Mouse (Mus musculus) embryo, embryonic 9.5 days (tissue): ENCODE measurements at regions not wholly inside any gene's neighbourhood (a gene's known extent, or its start where the extent isn't known, plus 50 kb on each side); places are given as distances from the start of the nearest gene placed in this dataset.

Experiments used
- DNase-seq: peaks from one replicate; pipeline ENCODE4 v3.0.0-alpha.2; 2017; ENCODE audit errors: extremely low spot score

DNA sequence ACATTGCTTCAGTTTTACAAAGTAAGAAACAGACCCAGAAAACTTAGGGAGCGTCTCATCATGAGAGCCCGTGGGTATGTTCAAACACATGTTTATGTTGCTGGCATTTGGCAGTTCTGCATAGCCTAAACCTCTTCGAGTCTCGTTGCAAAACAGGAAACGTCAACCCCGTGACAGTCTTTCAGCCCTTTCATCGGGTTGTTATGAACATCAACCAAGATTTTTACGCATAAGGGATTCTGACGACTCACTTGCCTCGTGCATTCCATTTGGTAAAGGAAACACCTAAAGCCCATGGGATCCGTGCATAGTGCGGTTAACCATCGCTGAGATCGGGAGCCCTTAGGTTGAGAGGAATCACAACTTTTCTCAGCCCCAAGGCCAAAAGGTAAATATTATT lies 115.7 kb downstream of the Gpam start:
- DNase-seq, result no peak

DNA sequence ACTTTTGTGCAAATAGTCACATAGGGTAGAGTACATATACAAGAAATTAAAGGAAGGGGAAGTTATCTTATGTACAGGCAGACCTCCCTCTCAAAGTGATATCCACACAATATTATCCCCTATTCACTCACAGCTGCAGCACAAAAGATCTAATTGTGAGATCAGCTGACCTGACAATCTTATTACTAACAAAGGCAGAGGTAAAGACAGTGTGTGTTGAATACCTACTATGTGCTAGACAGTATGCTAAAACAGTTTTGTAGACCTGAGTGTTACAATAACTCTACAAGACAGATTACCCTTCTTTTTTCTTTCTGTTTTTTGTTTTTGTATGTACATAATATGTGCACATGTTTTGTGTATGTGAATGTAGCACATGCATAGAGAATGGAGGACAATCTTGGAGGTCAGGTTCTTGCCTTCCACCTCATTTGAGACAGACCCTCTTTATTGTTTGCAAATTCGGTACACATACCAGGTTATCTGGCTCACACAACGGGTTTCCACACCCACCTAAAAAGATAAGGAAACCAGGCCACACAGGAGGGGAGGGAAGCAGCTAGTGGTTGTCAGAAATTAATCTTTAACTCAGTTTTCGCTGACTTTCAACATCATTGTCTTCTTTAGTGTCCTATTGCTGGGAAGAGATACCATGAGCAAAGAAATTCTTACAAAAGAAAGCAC lies 118.4 kb downstream of the Gpam start:
- no peak for DNase-seq

DNA sequence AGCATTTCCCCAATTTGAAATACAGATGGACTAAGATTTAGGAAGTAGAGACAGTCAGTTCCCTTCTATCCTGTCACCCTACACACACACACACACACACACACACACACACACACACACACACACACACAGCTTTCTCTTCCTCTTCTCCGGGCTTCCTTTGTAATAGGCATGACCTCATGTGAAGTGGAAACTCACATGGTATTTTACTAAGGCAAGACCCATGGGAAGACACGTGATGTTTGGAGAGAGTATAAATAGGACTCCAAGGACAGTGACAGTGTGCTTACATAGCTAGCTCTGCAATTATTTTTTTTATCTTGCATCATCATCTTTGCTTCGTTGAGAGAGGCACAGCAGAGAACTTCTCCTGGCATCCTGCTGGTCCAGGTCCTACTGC lies 137.1 kb downstream of the Gpam start:
- DNase-seq, result no peak

DNA sequence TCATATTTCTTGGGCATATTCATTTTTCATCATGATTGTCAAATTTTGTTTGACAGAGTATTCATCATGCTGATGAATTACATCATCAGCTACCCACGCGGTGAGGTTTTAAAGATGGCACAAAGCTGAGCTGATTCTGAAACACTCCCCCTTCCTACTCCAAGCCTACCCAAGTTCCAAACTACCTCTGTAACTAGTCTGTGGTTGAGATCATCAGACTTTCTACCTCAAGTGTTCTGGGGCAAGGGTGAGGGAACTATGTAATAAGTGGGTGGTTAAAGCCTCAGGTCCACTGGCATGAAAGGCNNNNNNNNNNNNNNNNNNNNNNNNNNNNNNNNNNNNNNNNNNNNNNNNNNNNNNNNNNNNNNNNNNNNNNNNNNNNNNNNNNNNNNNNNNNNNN lies 142.5 kb downstream of the Gpam start:
- DNase-seq, result no peak

DNA sequence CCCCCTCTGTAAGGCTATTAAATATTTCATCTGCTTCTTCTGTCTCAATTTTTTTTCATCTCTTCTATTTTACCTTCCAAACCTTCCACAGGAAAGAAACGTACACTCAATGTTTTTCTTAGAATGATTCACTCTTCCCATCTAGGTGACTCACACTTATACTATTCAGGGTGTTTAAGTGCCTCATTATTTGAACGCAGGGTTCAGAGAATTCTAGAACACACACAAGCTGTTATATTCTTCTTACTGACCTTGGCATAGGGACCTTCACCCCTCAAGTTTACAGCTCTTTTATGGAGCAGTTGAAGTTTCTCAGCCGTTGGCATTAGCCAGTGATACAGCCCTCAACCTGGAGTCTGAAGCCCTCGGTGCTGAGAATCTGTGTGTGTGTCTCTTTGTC lies 144.2 kb downstream of the Gpam start:
- no peak for DNase-seq

DNA sequence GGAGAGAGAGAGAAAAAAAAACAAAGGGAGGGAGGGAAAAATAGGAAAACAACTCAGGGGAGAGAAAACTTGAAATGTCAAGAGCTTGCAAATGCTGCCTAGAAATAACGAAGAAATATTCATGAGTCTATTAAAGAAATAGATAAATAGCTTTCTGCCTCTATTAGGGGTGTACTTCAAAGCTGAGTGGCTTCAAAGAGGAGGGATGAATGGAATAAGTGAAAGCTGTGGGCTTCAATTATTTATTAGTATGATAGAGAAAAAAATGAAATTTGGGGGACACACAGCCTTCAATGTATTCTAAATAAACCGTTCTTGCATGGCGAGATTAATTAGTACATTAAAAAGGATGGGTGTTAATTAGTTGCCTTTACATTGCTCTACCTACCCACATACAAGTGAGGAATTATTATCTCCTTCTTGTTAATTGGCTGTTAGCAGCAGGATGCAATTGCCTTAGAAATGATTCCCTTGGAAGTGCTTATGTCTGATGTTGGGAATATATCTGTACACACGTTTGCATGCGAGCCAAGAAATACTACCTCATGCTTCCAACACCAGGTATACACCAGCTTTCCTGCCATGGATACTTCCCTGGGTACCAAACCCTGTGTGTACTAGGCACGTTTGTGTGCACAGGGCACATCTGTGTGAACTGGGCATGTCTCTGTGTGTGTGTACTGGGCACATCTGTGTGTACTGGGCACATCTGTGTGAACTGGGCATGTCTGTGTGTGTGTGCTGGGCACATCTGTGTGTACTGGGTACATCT lies 155.4 kb downstream of the Gpam start:
- DNase-seq, result no peak

DNA sequence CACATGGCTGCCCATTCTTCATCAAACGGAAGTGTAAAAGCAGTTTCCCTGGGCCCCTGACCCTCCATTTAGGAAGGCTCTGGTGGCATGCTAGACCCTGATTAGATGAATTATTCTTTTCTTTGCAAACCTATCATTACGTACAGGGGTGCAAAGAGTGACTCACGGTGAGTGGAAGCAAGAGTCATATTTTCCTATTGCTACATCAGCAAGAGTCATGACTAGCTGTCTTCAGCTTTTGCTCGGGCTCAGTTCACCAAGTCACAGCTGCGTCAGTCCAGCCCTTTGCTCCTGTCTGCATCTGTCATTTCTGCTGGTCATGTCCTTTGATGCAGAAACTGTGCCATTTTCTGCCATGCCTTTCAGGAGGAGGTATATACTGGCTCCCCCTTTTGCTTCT lies 168.7 kb downstream of the Gpam start:
- DNase-seq, result no peak

DNA sequence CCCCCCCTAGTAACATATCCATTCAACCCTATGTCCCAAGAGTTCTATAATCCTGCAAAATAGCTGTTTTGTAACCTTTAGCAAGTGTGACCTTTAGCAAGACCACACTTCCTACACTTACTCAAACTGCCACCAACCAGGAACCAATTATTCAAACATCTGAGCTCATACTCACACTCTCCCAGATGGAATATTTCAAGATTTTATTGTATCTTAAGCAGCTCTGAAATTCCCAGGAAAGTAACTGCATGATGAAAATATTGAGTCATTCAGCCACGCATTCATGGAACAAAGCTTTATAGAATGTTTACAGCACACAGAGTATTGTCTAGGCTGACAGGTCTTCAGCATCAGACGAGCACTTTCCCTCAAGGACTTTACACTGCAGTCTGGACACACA lies 171.9 kb downstream of the Gpam start:
- DNase-seq, result no peak

DNA sequence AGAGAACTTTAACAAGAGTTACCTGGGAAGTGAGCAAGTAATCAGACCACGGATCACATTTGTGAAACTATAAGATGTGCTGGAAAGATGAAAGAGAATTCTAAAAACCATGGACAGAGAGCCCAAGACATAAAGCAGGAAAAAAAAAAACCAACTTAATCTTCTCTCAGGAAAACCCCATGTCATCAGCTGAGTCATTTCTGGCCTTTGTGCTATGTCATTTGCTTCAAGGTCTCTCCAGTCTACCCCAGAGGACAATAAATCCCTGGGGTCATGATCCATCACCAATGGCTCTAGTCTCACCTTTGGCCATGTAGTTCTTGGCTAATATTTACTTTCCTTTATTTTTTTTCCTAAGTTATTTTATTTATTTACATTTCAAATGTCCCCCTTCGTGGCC lies 174.5 kb downstream of the Gpam start:
- no peak for DNase-seq

DNA sequence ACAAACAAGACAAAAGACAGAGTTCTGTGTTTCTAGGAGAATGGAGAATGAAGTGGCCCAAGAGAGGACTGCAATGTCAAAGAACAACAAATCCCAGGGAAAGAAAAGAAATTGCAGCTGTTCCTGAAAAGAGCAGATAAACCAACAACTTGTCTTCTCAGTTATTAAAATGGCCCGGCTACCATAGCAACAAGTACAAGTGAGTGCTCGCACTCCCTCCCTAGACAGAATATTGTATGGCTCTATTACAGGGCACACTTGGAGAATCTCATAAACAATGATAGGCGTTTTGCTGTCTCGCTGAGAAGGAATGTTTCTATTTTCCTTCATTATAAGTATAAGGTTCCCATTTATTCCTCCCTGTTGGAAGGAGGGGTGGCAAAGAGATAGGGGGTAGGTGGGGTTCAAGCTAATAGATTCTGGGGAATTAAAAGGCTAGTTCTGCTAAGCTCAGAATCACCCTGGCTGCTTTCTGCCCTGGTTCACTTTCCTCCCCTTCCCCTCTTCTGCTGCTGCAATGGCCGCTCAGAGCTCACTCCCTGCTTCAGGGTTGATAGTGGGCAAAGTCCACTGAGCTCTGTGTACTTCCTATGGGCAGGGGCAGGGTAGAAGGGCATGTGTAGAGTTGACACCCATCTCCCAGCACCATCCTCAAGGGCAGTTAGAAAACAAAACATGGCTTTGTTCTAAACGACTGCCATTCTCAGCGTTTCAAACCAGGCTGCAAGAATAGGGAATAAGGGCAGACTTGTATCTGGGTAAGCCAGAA lies 178.5 kb downstream of the Gpam start:
- no peak for DNase-seq

DNA sequence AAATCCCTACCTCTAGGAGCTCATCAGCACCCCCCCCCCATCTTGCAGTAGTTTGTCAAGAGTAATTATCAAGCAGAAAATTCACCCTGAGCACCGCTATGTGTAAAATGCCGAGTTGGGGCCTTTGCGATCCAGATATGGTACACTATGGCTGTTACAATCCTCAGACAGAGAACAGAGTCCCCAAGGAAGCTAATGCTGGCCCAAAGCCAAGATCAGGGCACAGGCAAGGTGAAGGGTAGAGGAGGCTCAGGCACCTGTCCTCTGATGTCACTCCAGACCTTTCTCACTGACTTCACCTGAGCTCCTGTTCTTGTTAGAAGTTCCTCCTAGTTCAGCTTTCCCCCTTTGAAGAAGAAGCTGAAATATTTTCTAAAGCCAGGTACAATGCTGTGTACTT lies 179.5 kb downstream of the Gpam start:
- DNase-seq, result no peak

DNA sequence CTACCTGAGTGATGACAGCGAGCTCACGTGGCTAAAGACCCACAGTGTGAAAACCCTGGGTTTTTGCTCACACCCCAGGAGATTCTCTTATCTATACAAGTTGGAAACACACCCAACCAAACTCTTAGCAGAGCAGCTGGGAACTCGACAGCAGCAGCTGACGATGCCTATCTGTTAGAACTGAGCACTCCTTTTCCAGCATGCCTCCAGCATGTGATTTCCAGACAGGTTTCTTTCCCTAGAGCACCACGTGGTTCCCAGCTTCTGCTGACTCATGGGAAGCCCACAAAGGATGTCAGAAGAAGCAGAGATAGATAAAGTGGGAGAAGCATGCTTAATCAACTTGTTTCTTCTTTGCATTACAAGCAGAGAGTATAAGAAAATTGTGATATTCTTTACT lies 194.5 kb downstream of the Gpam start:
- DNase-seq, result no peak

DNA sequence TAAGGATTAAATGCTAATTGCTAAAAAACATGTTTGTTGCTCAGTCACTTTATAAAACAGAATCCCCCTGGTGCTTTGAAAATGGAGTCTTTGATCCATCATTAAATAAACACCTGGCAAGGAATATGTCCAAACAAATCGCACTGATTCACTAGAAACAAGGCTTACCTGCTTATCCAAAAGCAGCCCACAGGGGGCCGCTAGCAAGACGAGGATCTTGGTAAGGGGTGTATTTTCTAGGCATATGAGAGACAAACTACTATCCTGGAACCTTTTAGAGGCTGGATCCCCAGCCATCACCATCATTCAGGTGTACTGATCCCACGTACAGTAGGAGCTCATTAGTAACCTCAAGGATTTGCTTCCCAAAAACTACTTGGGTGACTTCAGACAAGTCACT lies 201.2 kb downstream of the Gpam start:
- DNase-seq, result no peak

DNA sequence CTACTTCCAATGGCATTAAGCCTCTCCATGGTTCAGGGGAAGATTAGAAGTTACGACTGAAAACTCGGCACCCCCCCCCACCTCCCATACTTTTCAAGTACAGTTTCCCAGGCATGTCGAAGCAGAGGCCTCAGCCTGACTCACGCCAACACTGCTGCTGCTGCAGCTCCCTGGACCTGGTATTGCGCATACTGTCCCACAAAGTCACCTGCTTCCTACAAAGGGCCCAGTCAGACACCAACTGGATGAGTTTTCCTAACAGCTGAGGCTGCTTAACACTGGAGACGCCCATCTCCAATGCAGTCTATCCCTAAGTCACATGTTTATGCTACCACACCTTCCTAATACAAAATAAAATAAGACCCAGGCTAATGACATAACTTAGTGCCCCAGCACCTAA lies 207.4 kb downstream of the Gpam start:
- DNase-seq, result no peak

DNA sequence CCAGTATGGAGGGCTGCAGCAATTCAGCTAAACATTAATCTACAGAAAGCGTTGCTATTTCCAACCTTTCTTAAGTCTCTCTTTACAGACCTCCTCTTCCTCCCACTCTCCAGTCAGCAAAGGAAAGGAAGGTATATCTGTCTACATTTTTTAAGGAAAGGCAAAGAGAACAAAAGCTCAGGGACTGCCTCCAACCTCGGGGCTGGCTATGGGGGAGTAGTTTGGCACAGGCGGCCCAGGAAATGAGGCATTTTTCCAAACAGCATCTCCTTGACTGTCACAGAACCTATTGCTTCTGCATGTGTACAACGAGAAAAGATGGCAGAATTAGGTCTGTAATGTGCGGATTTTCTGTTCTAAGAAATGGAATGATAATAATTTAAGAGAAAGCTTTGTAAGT lies 233.4 kb downstream of the Gpam start:
- DNase-seq, result no peak

DNA sequence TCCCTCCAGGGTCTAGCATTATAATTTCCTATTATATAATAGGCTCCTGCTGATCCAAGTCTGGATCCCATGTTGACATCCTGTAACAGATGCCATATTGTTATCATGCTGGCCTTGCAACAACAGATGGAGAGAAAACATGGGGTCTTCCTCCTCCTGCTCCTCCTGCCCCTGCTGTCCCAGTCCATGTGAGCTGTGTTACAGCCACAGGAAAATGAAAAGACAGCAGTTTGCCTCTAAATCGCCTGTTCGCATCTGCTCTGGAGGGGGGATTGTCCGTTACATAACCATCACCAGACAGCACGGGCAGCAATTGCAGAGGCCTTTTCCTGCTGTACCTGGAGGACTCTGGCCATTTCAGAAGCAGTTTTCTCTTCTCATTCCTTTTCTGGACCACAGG lies 260.0 kb downstream of the Gpam start:
- no peak for DNase-seq

DNA sequence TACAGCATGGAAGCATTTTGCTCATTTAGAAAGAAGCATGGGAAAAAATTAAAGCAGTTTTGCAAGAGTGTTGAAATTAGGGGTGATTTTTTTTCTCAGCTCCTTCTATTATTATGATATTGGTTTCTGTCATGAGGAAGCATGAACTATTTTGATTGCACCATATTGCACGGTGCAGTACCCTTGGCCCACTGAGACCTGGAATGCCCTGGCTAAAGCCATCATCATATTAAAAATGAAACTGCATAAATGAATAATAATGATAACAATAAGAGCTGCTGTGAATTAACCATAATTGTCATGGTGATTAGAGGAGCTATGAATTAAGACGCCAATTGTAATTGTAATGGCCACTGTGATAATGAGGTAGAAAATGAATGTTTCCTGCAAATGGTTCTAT lies 271.8 kb downstream of the Gpam start:
- DNase-seq, result no peak

DNA sequence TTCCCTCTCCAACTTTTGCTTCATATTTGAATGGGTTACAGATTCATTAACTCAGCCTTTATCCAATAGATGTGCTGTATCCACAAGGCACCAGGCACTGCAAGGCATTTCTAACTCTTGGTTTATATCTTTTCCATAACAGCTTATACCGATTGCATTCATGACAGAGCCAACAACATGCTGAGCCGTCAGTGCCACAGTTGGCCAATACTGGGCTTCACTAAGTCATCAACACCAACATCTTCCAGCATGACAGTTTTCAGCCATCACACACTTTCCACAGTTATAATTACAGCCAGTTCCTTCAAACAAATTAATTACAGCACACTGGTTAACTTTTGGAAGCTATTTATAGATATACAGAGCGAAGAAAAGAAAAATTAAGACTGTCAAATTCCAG lies 288.8 kb downstream of the Gpam start:
- DNase-seq, result no peak

DNA sequence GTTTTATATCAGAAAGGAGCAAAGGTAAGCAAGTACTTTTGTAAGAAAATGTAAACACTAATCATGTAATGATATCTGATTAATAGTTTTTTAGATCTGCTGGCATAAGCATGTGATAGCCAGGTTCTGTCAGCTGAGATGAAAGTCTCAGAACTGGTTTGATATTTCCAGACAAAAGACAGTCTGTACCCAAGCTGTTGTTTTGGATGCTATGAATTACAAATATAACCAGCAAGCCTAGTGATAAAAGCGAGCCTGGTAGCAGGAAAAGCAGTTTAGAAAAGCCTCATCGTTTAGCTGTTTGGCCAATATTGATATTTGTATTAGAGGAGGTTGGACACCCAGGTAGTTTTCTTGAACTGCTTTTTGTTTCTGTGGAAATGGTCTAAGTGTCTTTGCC lies 290.6 kb downstream of the Gpam start:
- no peak for DNase-seq

DNA sequence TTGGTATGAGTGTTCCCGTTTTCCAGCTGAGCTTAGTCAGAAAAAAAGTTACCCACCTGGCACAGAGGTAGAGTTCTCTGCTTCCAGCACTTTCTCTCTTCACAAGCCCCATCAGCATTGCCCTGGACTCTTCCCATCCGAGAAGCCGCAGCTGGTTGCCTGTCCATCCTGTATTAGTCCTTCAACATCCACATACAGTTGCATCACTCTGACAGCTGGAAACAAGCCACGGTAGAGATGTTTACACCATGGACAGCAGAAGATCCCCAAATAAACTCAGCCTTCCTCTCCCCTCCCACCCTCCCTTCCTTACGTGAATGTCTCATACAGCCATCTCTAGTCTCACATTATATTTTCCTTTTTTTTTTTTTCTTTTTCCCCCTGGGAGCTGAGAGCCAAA lies 304.9 kb downstream of the Gpam start:
- DNase-seq, result no peak

DNA sequence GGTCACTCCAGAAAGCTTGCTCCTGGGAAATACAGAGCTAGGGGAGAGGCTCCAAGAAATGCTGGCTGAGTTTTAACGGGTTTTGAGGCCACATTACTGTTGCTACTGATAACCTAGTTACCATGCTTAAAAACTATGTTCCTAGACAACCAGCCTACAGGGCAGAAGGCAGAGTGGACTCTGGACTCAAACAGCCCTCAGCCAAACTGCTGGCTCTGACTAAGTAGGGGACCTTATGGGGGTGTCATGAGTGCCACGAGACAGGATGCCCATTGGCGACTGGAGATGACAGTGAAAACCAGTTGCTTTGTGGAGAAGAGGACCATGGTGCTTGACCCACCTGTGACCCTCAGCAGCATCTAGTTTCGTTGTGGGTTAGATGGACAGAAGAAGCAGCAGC lies 306.5 kb downstream of the Gpam start:
- no peak for DNase-seq

DNA sequence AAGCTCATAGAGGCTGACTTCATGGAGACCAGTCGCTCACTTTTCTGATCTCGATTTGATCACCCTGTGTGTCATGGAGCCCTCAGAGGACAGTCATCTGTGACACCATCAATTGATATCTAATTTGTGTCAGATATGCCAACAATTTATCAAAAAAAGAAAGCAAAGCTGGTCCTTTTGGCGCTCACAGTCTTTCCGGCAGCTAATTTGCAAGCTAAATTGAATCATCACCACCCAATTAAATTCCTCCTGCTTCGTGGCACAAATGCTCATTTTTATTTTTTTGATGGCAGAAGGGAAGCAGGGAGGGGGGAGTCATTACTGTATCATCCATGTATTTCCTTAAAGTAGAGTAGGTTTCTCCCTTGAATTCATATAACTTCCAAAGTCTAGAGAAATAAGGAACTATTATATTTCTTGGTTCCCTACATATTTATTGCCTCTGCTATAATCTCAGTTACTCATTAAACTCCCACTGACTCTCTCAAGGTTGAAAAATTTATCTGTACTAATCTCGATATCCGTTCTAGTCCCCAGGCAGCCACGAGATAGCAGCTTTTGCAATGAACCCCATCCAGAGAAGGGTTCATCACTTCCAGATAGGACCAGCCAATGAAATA lies 325.8 kb downstream of the Gpam start:
- no peak for DNase-seq

DNA sequence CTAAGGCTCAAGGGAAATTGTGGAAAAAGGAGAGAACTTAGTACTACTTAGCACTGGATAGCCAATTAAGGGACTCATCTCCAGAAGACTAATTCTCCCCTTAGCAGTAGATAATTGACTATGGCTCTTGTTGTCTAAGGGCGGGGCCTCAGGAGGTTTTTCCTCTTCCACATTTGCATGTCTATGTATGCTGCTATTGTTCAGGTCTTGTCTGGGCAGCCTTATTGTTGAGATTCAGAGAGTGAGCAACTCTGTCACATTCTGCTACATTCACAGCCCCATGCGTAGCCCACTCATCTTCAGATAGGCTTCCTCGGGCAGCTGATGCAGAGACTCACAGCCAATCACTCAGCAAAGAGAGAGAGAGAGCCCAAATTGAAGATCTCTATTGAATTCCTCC lies 339.9 kb downstream of the Gpam start:
- DNase-seq, result no peak
